Mouse (Mus musculus) spleen, postnatal 0 days (tissue): Measurements from ENCODE around the gene Col12a1. TPM values are rescaled to one million over a fixed set of nuclear protein-coding genes. Genes with fewer than 3 reads are reported as not detected.

Experiments used
- polyA plus RNA-seq: library from polyadenylated mRNA; unstranded; fragments of >200 nt; fragmentation: Nextera tagmentation; extraction: Ambion mirVana; gene quantifications from 2 replicates; pipeline ENCODE4 v1.2.1, GENCODE M21; 2015

The Col12a1 gene
- polyA plus RNA-seq = 12.8 and 13.1 TPM in 2 replicates

GRCm38 (mm10) chr9:79718481-79719370 lies at the start of gene Col12a1:
Gene Col12a1, minus strand, starts transcription at chr9:79718831.

GRCm38 (mm10) chr9:79759385-79760005 lies 40.9 kb upstream of the Col12a1 start, which contains the start of gene Cox7a2:
Gene Cox7a2, minus strand, starts transcription at chr9:79759878.

Other genes starting within 250 kb of the Col12a1 start
- gene Cox7a2, start 41.0 kb upstream of the Col12a1 start, polyA plus RNA-seq = 523 and 588 TPM in 2 replicates
- gene Tmem30a, start 74.7 kb upstream of the Col12a1 start, polyA plus RNA-seq = 33.1 and 37.9 TPM in 2 replicates